Mouse (Mus musculus): ENCODE measurements around the gene Bcl9l. TPM values are rescaled to one million over a fixed set of nuclear protein-coding genes. Genes with fewer than 3 reads are reported as not detected.
A peak's percentile ranks its signal among the peaks of the same experiment; 100 is the strongest.

The Bcl9l gene
- polyA plus RNA-seq, 2 experiments = 20.5 to 41.2 TPM

DNA sequence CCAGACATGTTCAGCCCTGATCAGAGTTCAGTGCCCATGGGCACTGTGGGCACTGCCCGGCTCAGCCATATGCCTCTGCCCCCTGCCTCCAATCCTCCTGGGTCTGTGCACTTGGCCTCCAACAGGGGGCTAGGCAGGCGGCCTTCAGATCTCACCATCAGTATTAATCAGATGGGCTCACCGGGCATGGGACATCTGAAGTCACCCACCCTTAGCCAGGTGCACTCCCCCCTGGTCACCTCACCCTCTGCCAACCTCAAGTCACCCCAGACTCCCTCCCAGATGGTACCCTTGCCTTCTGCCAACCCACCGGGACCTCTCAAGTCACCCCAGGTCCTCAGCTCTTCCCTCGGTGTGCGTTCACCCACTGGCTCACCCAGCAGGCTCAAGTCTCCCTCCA, 24.7 kb downstream of the Bcl9l start:
- no peak for DNase-seq (ENCODE audit: low spot score)
- H3K4me3 ChIP-seq (replicated peaks; ENCODE audit: low read length) = no peak overlapping the region
- TF ChIP-seq POLR2A (IDR thresholded peaks at IDR 0.05; ENCODE audit: borderline replicate concordance, extremely low read depth, insufficient read depth, insufficient read length) = no peak
- ATAC-seq (ENCODE audit: low FRiP score, low read depth) = no peak
- H3K9ac ChIP-seq (ENCODE audit: low read depth, low read length, severe bottlenecking) = no peak overlapping the region
- H3K27me3 ChIP-seq (ENCODE audit: control insufficient read depth, insufficient read depth, low read length) = no peaks in the 10 kb centered on the region
- H3K4me2 ChIP-seq (replicated peaks; ENCODE audit: low read depth, low read length, severe bottlenecking) = no peak overlapping the region
- H3K9me3 ChIP-seq (ENCODE audit: control insufficient read depth, low read length) = no peaks in the 10 kb centered on the region
- H3K27ac ChIP-seq (replicated peaks; ENCODE audit: low read depth, low read length) = no peak overlapping the region
- WGBS = 93% methylated on average over 6 of the region's 6 CpGs
- H3K4me1 ChIP-seq (ENCODE audit: control insufficient read depth, insufficient read depth, low read length) = peaks cover 35% of the 10 kb centered on the region
- peaks cover 68% of the 10 kb centered on the region for H3K36me3 ChIP-seq (ENCODE audit: control insufficient read depth, insufficient read depth, low read length)

DNA sequence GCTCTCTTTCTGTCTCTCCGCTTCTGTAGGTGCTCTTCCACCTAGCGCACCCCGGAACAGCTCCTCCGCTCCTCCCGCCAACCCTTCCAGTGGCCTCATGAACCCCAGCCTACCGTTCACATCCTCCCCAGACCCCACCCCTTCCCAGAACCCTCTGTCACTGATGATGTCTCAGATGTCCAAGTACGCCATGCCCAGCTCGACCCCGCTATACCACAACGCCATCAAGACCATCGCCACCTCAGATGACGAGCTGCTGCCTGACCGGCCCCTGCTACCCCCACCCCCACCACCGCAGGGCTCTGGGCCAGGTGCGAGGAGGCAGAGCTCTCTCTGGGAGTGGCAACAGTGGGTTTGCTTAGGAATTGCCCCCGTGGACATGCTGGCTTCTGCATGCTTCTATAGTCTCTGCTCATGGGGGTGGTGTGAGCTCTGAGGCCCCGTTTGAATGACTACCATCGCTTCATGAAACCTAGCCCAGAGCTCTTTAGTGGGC, 25.5 kb downstream of the Bcl9l start:
- DNase-seq (ENCODE audit: low spot score) = no peak
- H3K4me1 ChIP-seq (ENCODE audit: control insufficient read depth, insufficient read depth, low read length) = peaks cover 41% of the 10 kb centered on the region
- no peak for TF ChIP-seq POLR2A (IDR thresholded peaks at IDR 0.05; ENCODE audit: borderline replicate concordance, extremely low read depth, insufficient read depth, insufficient read length)
- no peak overlapping the region for H3K9ac ChIP-seq (ENCODE audit: low read depth, low read length, severe bottlenecking)
- H3K36me3 ChIP-seq (ENCODE audit: control insufficient read depth, insufficient read depth, low read length) = peaks cover 60% of the 10 kb centered on the region
- no peaks in the 10 kb centered on the region for H3K9me3 ChIP-seq (ENCODE audit: control insufficient read depth, low read length)
- WGBS = 78% methylated on average over 18 of the region's 18 CpGs
- H3K4me3 ChIP-seq (replicated peaks; ENCODE audit: low read length) = no peak overlapping the region
- H3K4me2 ChIP-seq (replicated peaks; ENCODE audit: low read depth, low read length, severe bottlenecking) = no peak overlapping the region
- H3K27me3 ChIP-seq (ENCODE audit: control insufficient read depth, insufficient read depth, low read length) = no peaks in the 10 kb centered on the region
- no peak overlapping the region for H3K27ac ChIP-seq (replicated peaks; ENCODE audit: low read depth, low read length)
- ATAC-seq (ENCODE audit: low FRiP score, low read depth) = no peak

DNA sequence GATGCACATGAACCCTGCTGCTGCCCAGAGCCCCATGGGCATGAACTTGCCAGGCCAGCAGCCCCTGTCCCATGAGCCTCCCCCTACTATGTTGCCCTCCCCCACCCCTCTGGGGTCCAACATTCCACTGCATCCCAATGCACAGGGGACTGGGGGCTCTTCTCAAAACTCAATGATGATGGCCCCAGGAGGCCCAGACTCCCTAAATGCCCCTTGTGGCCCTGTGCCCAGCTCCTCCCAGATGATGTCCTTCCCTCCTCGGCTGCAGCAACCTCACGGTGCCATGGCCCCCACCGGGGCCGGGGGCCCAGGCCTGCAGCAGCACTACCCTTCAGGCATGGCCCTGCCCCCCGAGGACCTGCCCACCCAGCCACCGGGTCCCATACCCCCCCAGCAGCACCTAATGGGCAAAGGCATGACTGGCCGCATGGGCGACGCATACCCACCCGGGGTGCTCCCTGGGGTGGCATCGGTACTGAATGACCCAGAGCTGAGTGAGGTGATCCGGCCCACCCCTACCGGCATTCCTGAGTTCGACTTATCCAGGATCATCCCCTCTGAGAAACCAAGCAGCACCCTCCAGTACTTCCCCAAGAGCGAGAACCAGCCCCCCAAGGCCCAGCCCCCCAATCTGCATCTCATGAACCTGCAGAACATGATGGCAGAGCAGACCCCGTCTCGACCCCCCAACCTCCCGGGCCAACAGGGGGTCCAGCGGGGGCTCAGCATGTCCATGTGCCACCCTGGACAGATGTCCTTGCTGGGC, 26.3 kb downstream of the Bcl9l start:
- no peak overlapping the region for H3K4me3 ChIP-seq (replicated peaks; ENCODE audit: low read length)

DNA sequence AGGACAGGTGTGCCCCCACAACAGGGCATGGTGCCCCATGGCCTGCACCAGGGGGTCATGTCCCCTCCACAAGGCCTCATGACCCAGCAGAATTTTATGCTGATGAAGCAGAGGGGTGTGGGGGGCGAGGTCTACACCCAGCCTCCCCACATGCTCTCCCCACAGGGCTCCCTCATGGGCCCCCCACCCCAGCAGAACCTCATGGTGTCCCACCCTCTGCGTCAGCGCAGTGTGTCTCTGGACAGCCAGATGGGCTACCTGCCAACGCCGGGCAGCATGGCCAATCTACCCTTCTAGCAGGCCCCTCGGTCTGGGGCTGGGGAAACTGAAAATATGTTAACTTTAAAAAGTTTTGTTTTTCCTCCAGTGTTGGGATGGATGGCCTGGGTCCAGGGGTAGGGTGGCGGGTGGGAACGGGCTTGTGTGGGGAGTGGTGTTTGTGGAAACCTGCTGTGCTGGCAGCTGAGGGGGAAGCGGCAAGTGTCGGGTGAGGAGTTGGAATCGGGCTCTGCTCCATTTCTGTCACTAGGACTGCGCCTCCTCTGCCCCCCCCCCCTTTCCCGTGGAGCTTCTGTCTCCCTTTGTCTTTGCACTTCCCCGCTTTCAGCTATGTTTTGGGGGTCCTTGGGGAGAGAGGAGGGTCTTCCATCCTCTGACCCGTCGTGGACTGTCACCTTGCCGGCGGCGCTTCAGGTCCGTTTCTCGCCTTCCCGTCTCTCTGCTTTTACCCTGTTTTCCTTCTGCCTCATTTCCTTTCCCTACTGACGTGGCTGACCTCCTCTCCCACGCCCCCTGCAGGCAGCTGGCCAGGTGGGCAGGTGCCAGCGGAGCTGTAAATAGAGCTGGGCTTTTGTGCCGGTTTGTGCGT, 27.1 kb downstream of the Bcl9l start:
- Histone ChIP-seq H3K9me3 (ENCODE audit: control insufficient read depth, low read length) (no peaks in the 10 kb centered on the region), H3K4me1 (ENCODE audit: control insufficient read depth, insufficient read depth, low read length) (peaks cover 41% of the 10 kb centered on the region), H3K27ac (replicated peaks; ENCODE audit: low read depth, low read length) (peak overlapping the region; percentile 61), H3K27me3 (ENCODE audit: control insufficient read depth, insufficient read depth, low read length) (no peaks in the 10 kb centered on the region), H3K4me2 (replicated peaks; ENCODE audit: low read depth, low read length, severe bottlenecking) (peak overlapping the region; percentile 53), H3K4me3 (replicated peaks; ENCODE audit: low read length) (peak overlapping the region; percentile 29), H3K9ac (ENCODE audit: low read depth, low read length, severe bottlenecking) (peak overlapping the region; percentile 22), H3K36me3 (ENCODE audit: control insufficient read depth, insufficient read depth, low read length) (peaks cover 47% of the 10 kb centered on the region)
- WGBS = 5% methylated on average over 27 of the region's 27 CpGs
- DNase-seq (ENCODE audit: low spot score) (peak; percentile 66), ATAC-seq (ENCODE audit: low FRiP score, low read depth) (peak; percentile 42)
- no peak for TF ChIP-seq POLR2A (IDR thresholded peaks at IDR 0.05; ENCODE audit: borderline replicate concordance, extremely low read depth, insufficient read depth, insufficient read length)

More for the DNA sequence above, 26.3 kb downstream of the Bcl9l start:
- peak overlapping the region; percentile 53 for H3K4me2 ChIP-seq (replicated peaks; ENCODE audit: low read depth, low read length, severe bottlenecking)
- 80% methylated on average over 15 of the region's 19 CpGs for WGBS
- H3K27ac ChIP-seq (replicated peaks; ENCODE audit: low read depth, low read length) = 0 out of 2 replicates have a peak overlapping the region, but pooled peaks have one; percentile 61
- DNase-seq (ENCODE audit: low spot score) (no peak), ATAC-seq (ENCODE audit: low FRiP score, low read depth) (no peak)
- peak overlapping the region; percentile 22; the same call in 1 of the 2 replicates for H3K9ac ChIP-seq (ENCODE audit: low read depth, low read length, severe bottlenecking)
- H3K36me3 ChIP-seq (ENCODE audit: control insufficient read depth, insufficient read depth, low read length) = peaks cover 52% of the 10 kb centered on the region
- H3K4me1 ChIP-seq (ENCODE audit: control insufficient read depth, insufficient read depth, low read length) = peaks cover 41% of the 10 kb centered on the region
- H3K9me3 ChIP-seq (ENCODE audit: control insufficient read depth, low read length) = no peaks in the 10 kb centered on the region
- no peak for TF ChIP-seq POLR2A (IDR thresholded peaks at IDR 0.05; ENCODE audit: borderline replicate concordance, extremely low read depth, insufficient read depth, insufficient read length)
- no peaks in the 10 kb centered on the region for H3K27me3 ChIP-seq (ENCODE audit: control insufficient read depth, insufficient read depth, low read length)

DNA sequence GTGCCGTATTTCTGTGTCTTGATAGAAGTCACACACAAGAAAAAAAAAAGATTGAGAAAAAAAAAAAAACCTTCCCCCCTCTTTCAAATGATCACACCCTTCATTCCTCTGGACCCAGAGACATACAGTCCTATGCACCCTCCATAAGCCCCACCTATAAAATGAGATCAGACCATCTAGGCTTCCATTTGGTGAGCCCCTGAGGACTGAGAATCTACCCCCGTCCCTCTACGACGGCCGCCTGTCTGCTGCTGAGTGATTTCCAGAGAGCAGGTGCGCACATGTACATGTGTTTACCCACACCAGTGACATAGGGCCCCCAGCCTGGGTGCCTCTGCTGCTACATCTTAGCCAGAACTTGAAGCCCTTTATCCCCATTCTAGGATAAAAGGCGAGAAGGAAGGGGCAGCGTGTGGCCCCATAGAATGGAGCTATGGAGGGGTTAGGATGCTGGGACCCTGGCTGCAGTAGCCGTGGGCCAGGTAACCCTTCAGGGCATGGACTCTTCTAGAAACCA, 27.8 kb downstream of the Bcl9l start:
- Histone ChIP-seq H3K9ac (ENCODE audit: low read depth, low read length, severe bottlenecking) (peak overlapping the region; percentile 22; the same call in 1 of the 2 replicates), H3K27me3 (ENCODE audit: control insufficient read depth, insufficient read depth, low read length) (no peaks in the 10 kb centered on the region), H3K27ac (replicated peaks; ENCODE audit: low read depth, low read length) (peak overlapping the region; percentile 61), H3K4me1 (ENCODE audit: control insufficient read depth, insufficient read depth, low read length) (peaks cover 41% of the 10 kb centered on the region), H3K9me3 (ENCODE audit: control insufficient read depth, low read length) (no peaks in the 10 kb centered on the region), H3K4me3 (replicated peaks; ENCODE audit: low read length) (peak overlapping the region; percentile 29; the same call in 1 of the 2 replicates), H3K4me2 (replicated peaks; ENCODE audit: low read depth, low read length, severe bottlenecking) (peak overlapping the region; percentile 53), H3K36me3 (ENCODE audit: control insufficient read depth, insufficient read depth, low read length) (peaks cover 41% of the 10 kb centered on the region)
- WGBS = 33% methylated on average over 9 of the region's 9 CpGs
- peak; percentile 33 for ATAC-seq (ENCODE audit: low FRiP score, low read depth)
- no peak for TF ChIP-seq POLR2A (IDR thresholded peaks at IDR 0.05; ENCODE audit: borderline replicate concordance, extremely low read depth, insufficient read depth, insufficient read length)
- no peak for DNase-seq (ENCODE audit: low spot score)
